Mouse (Mus musculus) lung, adult 18-20 months (tissue): Measurements from ENCODE around the gene A430005L14Rik.

Experiments
- DNase-seq, 2 experiments: peaks; one replicate each; pipeline ENCODE4 v3.0.0; 2022; ENCODE audit warnings: mixed read lengths in 2 of 2

A430005L14Rik gene

GRCm38 (mm10) chr4:153974431-153975291 lies 17.6 kb downstream of the A430005L14Rik start, which contains the start of the genes Dffb and Cep104:
Dffb (minus strand) TSS chr4:153975126.
Cep104 (plus strand) TSS chr4:153975194.
- peak; percentile 92 to 93 for DNase-seq

GRCm38 (mm10) chr4:153975292-153975662 lies 18.2 kb downstream of the A430005L14Rik start:
- DNase-seq, result no peak

- no peak for DNase-seq
Observed at GRCm38 (mm10) chr4:153975768-153976167, 18.7 kb downstream of the A430005L14Rik start.

GRCm38 (mm10) chr4:153979243-153979642 lies 22.2 kb downstream of the A430005L14Rik start:
- DNase-seq, result no peak

GRCm38 (mm10) chr4:153980470-153980869 lies 23.4 kb downstream of the A430005L14Rik start:
- no peak for DNase-seq

- DNase-seq, result no peak
Observed at GRCm38 (mm10) chr4:153992715-153993114, 35.7 kb downstream of the A430005L14Rik start.

GRCm38 (mm10) chr4:153993505-153993904 lies 36.5 kb downstream of the A430005L14Rik start:
- no peak for DNase-seq

- no peak for DNase-seq
Observed at GRCm38 (mm10) chr4:154005488-154005887, 48.5 kb downstream of the A430005L14Rik start.

- DNase-seq, result no peak
Observed at GRCm38 (mm10) chr4:154006264-154006663, 49.2 kb downstream of the A430005L14Rik start.

- DNase-seq, result peak; percentile 76 to 81
Observed at GRCm38 (mm10) chr4:154007759-154008158, 50.7 kb downstream of the A430005L14Rik start.

- no peak for DNase-seq
Observed at GRCm38 (mm10) chr4:154010907-154011645, 54.0 kb downstream of the A430005L14Rik start.
